Mouse (Mus musculus) hindbrain, embryonic 16.5 days (tissue): Measurements from ENCODE around the gene Tdo2. TPM values are rescaled to one million over a fixed set of nuclear protein-coding genes. Genes with fewer than 3 reads are reported as not detected.

Experiments used
- ATAC-seq: fragments of 200-750 bp; cut with Nextera tagmentation; 2 replicates; pipeline ENCODE4 v1.8.0; 2017; ENCODE audit warnings: moderate TSS enrichment, moderate library complexity
- H3K27ac ChIP-seq: fragments of 300-500 bp; sonication (generic); 2 replicates; pipeline ENCODE4 v1.5.1; 2014; ENCODE audit warnings: low read depth, mild to moderate bottlenecking, control low read depth, low read length, moderate library complexity
- H3K27me3 ChIP-seq: fragments of 300-500 bp; sonication (generic); replicated peaks from 2 replicates; pipeline ENCODE4 v1.6.1; 2014; ENCODE audit warnings: low read length; ENCODE audit not compliant: control insufficient read depth, insufficient read depth
- H3K36me3 ChIP-seq: fragments of 300-500 bp; sonication (generic); 2 replicates; pipeline ENCODE4 v1.6.1; 2014; ENCODE audit warnings: mild to moderate bottlenecking, low read length, moderate library complexity, mixed read lengths; ENCODE audit not compliant: control insufficient read depth, insufficient read depth
- H3K4me1 ChIP-seq: fragments of 300-500 bp; sonication (generic); 2 replicates; pipeline ENCODE4 v1.6.1; 2014; ENCODE audit warnings: low read depth, low read length; ENCODE audit not compliant: control insufficient read depth, insufficient read depth
- H3K4me2 ChIP-seq: fragments of 300-500 bp; sonication (generic); 2 replicates; pipeline ENCODE4 v1.6.1; 2014; ENCODE audit warnings: mild to moderate bottlenecking, low read length, control low read depth, moderate library complexity
- H3K4me3 ChIP-seq: fragments of 300-500 bp; sonication (generic); 2 replicates; pipeline ENCODE4 v1.5.1; 2014; ENCODE audit warnings: mild to moderate bottlenecking, low read length, control low read depth, moderate library complexity
- H3K9ac ChIP-seq: fragments of 300-500 bp; sonication (generic); 2 replicates; pipeline ENCODE4 v1.6.1; 2014; ENCODE audit warnings: low read depth, mild to moderate bottlenecking, control low read depth, low read length, moderate library complexity
- H3K9me3 ChIP-seq: fragments of 300-500 bp; sonication (generic); 2 replicates; pipeline ENCODE4 v1.6.1; 2014; ENCODE audit warnings: mild to moderate bottlenecking, low read length, moderate library complexity; ENCODE audit not compliant: control insufficient read depth
- WGBS: fragments of 180-500 bp; shearing (Covaris S2); extraction: QIAGEN DNeasy Blood & Tissue Kit; methylation state at CpG from one replicate; pipeline ENCODE4 v1.1.7; 2014; 5-methylcytosine and 5-hydroxymethylcytosine counted together
- polyA plus RNA-seq: library from polyadenylated mRNA; unstranded; fragments of >200 nt; fragmentation: Nextera tagmentation; extraction: Ambion mirVana; gene quantifications from 2 replicates; pipeline ENCODE4 v1.2.1, GENCODE M21; 2015

Gene Tdo2
- polyA plus RNA-seq, 1 experiment from 2014 or later, result 0.04 TPM

GRCm38 (mm10) chr3:81987628-81988027 lies 11.6 kb upstream of the Tdo2 start:
- no peak overlapping the region for H3K4me2 ChIP-seq
- no peaks in the 10 kb centered on the region for H3K36me3 ChIP-seq
- H3K27ac ChIP-seq, result no peak overlapping the region
- H3K4me1 ChIP-seq, result no peaks in the 10 kb centered on the region
- WGBS, result 93% methylated on average over 3 of the region's 3 CpGs
- no peaks in the 10 kb centered on the region for H3K9me3 ChIP-seq
- H3K9ac ChIP-seq, result no peak overlapping the region
- H3K27me3 ChIP-seq, result no peaks in the 10 kb centered on the region
- H3K4me3 ChIP-seq, result no peak overlapping the region
- ATAC-seq, result no peak

- ATAC-seq, result no peak
- no peaks in the 10 kb centered on the region for H3K4me1 ChIP-seq
- 98% methylated on average over 2 of the region's 2 CpGs for WGBS
Observed at GRCm38 (mm10) chr3:81986103-81986502, 10.1 kb upstream of the Tdo2 start.

DNA sequence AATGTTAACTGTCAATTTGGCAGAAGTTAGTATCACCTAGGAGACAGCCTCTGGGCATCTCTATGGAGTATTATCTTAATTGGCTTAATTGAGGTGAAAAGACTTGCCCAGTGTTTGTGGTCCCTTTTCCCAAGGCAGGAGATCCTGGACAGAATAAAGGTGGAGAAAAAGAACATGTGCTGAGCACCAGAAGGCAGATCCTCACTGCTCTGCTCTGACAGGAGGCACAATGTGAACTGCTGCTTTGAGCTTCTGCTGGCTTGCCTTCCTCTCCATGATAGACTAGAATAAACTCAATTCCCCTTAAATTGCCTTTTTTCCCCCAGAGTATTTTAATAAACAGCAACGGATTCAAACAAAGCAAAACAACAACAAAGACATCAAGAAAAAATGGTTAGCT lies 9.1 kb upstream of the Tdo2 start:
- H3K9me3 ChIP-seq, result no peaks in the 10 kb centered on the region
- H3K9ac ChIP-seq, result no peak overlapping the region
- no peak overlapping the region for H3K4me2 ChIP-seq
- ATAC-seq, result no peak
- no peaks in the 10 kb centered on the region for H3K36me3 ChIP-seq
- 30% methylated on average over 1 of the region's 1 CpGs for WGBS
- no peak overlapping the region for H3K4me3 ChIP-seq
- H3K4me1 ChIP-seq, result no peaks in the 10 kb centered on the region
- no peaks in the 10 kb centered on the region for H3K27me3 ChIP-seq
- H3K27ac ChIP-seq, result no peak overlapping the region

More at GRCm38 (mm10) chr3:81986103-81986502, 10.1 kb upstream of the Tdo2 start:
- Histone ChIP-seq H3K9ac (no peak overlapping the region), H3K27ac (no peak overlapping the region), H3K9me3 (no peaks in the 10 kb centered on the region), H3K4me3 (no peak overlapping the region), H3K36me3 (no peaks in the 10 kb centered on the region), H3K4me2 (no peak overlapping the region), H3K27me3 (no peaks in the 10 kb centered on the region)

- H3K27ac ChIP-seq, result no peak overlapping the region
- H3K27me3 ChIP-seq, result no peaks in the 10 kb centered on the region
- no peak for ATAC-seq
- H3K4me3 ChIP-seq, result no peak overlapping the region
- no peaks in the 10 kb centered on the region for H3K4me1 ChIP-seq
- H3K36me3 ChIP-seq, result no peaks in the 10 kb centered on the region
- H3K9ac ChIP-seq, result no peak overlapping the region
- H3K4me2 ChIP-seq, result no peak overlapping the region
- 77% methylated on average over 8 of the region's 8 CpGs for WGBS
- H3K9me3 ChIP-seq, result no peaks in the 10 kb centered on the region
Observed at GRCm38 (mm10) chr3:81983120-81983895, 7.3 kb upstream of the Tdo2 start.

DNA sequence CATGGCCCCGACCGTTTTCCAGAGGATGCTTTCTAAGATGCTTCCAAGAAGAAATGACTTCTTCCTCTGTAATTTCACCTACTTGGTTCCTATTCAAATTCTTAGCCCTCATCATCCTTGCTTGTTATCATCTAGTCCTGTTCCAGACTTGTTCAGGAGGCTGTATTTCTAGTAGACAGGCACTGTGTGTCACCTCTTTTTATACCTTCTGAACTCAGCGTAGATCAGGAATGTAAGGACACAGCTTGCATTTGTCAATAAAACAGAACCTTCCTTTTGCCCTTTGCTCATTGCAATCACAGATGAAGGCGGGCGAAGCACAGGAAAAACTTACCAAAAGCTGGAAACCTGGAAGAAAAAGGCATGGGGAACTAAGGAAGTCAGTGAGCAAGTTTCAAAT lies 6.0 kb upstream of the Tdo2 start, which contains the start of gene Asic5:
Gene Asic5, plus strand, starts transcription at position 301 of the 400 bp plus-strand sequence.
- Histone ChIP-seq H3K27ac (no peak within 1 kb of the TSS), H3K4me2 (no peak within 1 kb of the TSS), H3K4me1 (no peaks in the 10 kb centered on the region), H3K9me3 (no peaks in the 10 kb centered on the region), H3K9ac (no peak within 1 kb of the TSS), H3K4me3 (no peak within 1 kb of the TSS), H3K27me3 (no peaks in the 10 kb centered on the region), H3K36me3 (no peaks in the 10 kb centered on the region)
- WGBS, result 92% methylated on average over 5 of the region's 5 CpGs
- no peak for ATAC-seq

GRCm38 (mm10) chr3:81981576-81981975 lies 5.6 kb upstream of the Tdo2 start:
- Histone ChIP-seq H3K4me3 (no peak overlapping the region), H3K9me3 (no peaks in the 10 kb centered on the region), H3K9ac (no peak overlapping the region), H3K27me3 (no peaks in the 10 kb centered on the region), H3K4me1 (no peaks in the 10 kb centered on the region), H3K4me2 (no peak overlapping the region), H3K27ac (no peak overlapping the region), H3K36me3 (no peaks in the 10 kb centered on the region)
- 92% methylated on average over 5 of the region's 5 CpGs for WGBS
- ATAC-seq, result no peak

- Histone ChIP-seq H3K27ac (no peak overlapping the region), H3K4me3 (no peak overlapping the region), H3K9me3 (no peaks in the 10 kb centered on the region), H3K27me3 (no peaks in the 10 kb centered on the region; the same call in 1 of the 2 replicates), H3K4me1 (no peaks in the 10 kb centered on the region), H3K36me3 (no peaks in the 10 kb centered on the region), H3K4me2 (no peak overlapping the region), H3K9ac (no peak overlapping the region)
- WGBS, result 83% methylated on average over 4 of the region's 4 CpGs
- no peak for ATAC-seq
Observed at GRCm38 (mm10) chr3:81975607-81976006, 395 bp downstream of the Tdo2 start.

DNA sequence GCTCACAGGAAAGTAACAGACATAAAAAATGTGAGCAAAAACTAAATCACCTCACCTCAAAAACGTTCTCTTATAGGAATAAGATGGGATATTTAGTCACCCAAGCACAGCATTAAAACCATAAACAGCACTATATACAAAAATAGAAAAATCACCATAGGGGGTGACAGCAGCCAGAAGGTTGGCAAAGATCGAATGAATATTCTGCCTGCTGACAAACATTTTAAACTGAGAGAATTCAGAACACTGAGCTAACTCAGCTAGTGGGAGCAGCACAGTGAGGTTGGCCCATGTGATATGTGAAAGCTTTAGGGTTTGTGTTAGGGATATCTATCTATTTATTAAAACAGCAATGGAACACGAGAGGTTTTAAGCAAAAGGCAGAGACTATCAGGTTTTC lies 11.4 kb downstream of the Tdo2 start:
- Histone ChIP-seq H3K9me3 (no peaks in the 10 kb centered on the region), H3K9ac (no peak overlapping the region), H3K36me3 (no peaks in the 10 kb centered on the region), H3K27ac (no peak overlapping the region), H3K4me2 (no peak overlapping the region), H3K27me3 (no peaks in the 10 kb centered on the region), H3K4me1 (no peaks in the 10 kb centered on the region), H3K4me3 (no peak overlapping the region)
- no peak for ATAC-seq
- 63% methylated on average over 3 of the region's 3 CpGs for WGBS

DNA sequence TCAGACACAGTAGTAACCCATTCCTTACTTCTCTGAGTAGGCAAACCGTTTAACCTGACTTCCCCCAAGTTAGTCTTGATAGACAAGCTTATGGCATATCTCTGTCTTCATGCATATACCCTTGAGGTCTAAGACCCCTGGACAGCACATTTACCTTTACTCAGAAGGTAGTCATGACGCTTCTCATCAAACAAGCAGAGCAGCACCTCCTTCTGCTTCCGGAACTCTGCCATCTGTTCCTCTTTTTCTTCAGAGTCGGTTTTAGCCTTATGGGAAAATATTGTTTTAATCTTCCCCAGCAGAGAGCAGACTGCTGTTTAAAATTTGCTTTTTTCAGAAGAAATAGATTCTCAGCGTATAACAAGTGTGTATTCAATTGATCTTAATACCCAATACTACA lies 12.2 kb downstream of the Tdo2 start:
- H3K9ac ChIP-seq, result no peak overlapping the region
- no peaks in the 10 kb centered on the region for H3K27me3 ChIP-seq
- no peaks in the 10 kb centered on the region for H3K4me1 ChIP-seq
- no peak for ATAC-seq
- no peak overlapping the region for H3K27ac ChIP-seq
- no peaks in the 10 kb centered on the region for H3K9me3 ChIP-seq
- no peaks in the 10 kb centered on the region for H3K36me3 ChIP-seq
- 70% methylated on average over 5 of the region's 5 CpGs for WGBS
- no peak overlapping the region for H3K4me2 ChIP-seq
- no peak overlapping the region for H3K4me3 ChIP-seq
